Mouse (Mus musculus) heart, embryonic 16.5 days (tissue): ENCODE measurements around the gene Lrmda. TPM values are rescaled to one million over a fixed set of nuclear protein-coding genes. Genes with fewer than 3 reads are reported as not detected.

Experiments
- ATAC-seq: fragments of 200-750 bp; cut with Nextera tagmentation; replicated peaks from 2 replicates; pipeline ENCODE4 v1.8.0; 2017; ENCODE audit warnings: moderate number of reproducible peaks; ENCODE audit not compliant: insufficient read depth, low FRiP score; ENCODE audit errors: extremely low read depth
- H3K27ac ChIP-seq: fragments of 300-500 bp; sonication (generic); 2 replicates; pipeline ENCODE4 v1.5.1; 2014; ENCODE audit warnings: mild to moderate bottlenecking, low read length, control low read depth, moderate library complexity
- H3K27me3 ChIP-seq: fragments of 300-500 bp; sonication (generic); 2 replicates; pipeline ENCODE4 v1.6.1; 2014; ENCODE audit warnings: low read length, mixed read lengths; ENCODE audit not compliant: control insufficient read depth, insufficient read depth
- H3K36me3 ChIP-seq: fragments of 300-500 bp; sonication (generic); 2 replicates; pipeline ENCODE4 v1.6.1; 2014; ENCODE audit not compliant: control insufficient read depth, insufficient read depth
- H3K4me1 ChIP-seq: fragments of 300-500 bp; sonication (generic); 2 replicates; pipeline ENCODE4 v1.6.1; 2014; ENCODE audit warnings: low read length, mixed read lengths; ENCODE audit not compliant: control insufficient read depth, insufficient read depth
- H3K4me2 ChIP-seq: fragments of 300-500 bp; sonication (generic); 2 replicates; pipeline ENCODE4 v1.6.1; 2014; ENCODE audit warnings: low read depth, mild to moderate bottlenecking, control low read depth, low read length
- H3K4me3 ChIP-seq: fragments of 300-500 bp; sonication (generic); 2 replicates; pipeline ENCODE4 v1.5.1; 2014; ENCODE audit warnings: mild to moderate bottlenecking, control low read depth, low read length
- H3K9ac ChIP-seq: fragments of 300-500 bp; sonication (generic); 2 replicates; pipeline ENCODE4 v1.6.1; 2014; ENCODE audit warnings: low read length, control low read depth
- H3K9me3 ChIP-seq: fragments of 300-500 bp; sonication (generic); replicated peaks from 2 replicates; pipeline ENCODE4 v1.6.1; 2016; ENCODE audit warnings: low read length; ENCODE audit not compliant: control insufficient read depth
- WGBS: fragments of 180-500 bp; shearing (Covaris S2); extraction: QIAGEN DNeasy Blood & Tissue Kit; methylation state at CpG from one replicate; pipeline ENCODE4 v1.1.7; 2014; 5-methylcytosine and 5-hydroxymethylcytosine counted together
- polyA plus RNA-seq: library from polyadenylated mRNA; unstranded; fragments of >200 nt; fragmentation: Nextera tagmentation; extraction: Ambion mirVana; gene quantifications from 2 replicates; pipeline ENCODE4 v1.2.1, GENCODE M21; 2015

Lrmda gene
- polyA plus RNA-seq, 1 experiment from 2014 or later: 0.55 TPM

DNA sequence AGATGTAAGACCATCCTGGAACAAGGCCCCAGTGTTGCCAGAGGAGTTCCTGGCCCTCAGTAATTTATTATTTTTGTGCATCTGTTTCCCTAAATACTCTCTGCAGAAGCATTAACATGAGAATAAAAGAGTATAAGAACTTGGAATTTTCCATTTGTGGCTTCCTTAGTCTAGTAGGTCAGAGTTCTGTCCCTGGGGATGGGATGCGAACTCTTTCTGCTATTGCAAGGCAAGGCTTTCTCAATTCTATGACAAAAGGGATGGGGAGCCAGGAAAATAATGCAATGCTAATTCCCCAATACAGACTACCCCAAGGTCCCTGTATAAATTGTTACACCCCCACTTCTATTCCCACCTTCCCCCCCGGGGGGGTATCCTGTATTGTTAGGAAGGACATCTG is 829.6 kb downstream of the Lrmda start:
- no peaks in the 10 kb centered on the region for H3K27me3 ChIP-seq
- no peaks in the 10 kb centered on the region for H3K4me1 ChIP-seq
- H3K9me3 ChIP-seq: no peaks in the 10 kb centered on the region
- no peak overlapping the region for H3K27ac ChIP-seq
- no peak overlapping the region for H3K4me2 ChIP-seq
- H3K9ac ChIP-seq: no peak overlapping the region
- H3K4me3 ChIP-seq: no peak overlapping the region
- 77% methylated on average over 2 of the region's 2 CpGs for WGBS
- no peak for ATAC-seq
- H3K36me3 ChIP-seq: no peaks in the 10 kb centered on the region

DNA sequence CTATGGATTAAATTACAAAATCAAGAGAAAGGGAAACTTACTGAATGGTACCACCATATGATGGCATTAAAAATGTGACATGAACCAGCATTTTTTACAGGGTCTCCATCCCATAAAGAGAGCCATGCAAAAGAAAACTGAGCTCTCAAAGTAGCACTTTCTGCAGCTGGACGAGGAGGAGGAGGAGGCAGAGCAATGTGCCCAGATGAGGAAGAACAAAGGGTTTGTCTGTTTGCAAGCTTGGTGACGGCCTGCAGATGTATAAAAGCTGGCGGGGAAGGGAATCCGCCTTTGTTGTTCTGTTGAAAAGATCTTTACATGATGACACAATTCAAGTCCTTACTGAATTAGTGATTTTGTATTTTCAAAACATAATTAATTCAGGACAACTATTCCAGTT is 841.1 kb downstream of the Lrmda start:
- H3K4me3 ChIP-seq: no peak overlapping the region
- no peaks in the 10 kb centered on the region for H3K4me1 ChIP-seq
- H3K9me3 ChIP-seq: no peaks in the 10 kb centered on the region
- ATAC-seq: no peak
- no peak overlapping the region for H3K9ac ChIP-seq
- no peak overlapping the region for H3K4me2 ChIP-seq
- H3K27ac ChIP-seq: no peak overlapping the region
- no peaks in the 10 kb centered on the region for H3K27me3 ChIP-seq
- no peaks in the 10 kb centered on the region for H3K36me3 ChIP-seq
- WGBS: 72% methylated on average over 4 of the region's 4 CpGs

DNA sequence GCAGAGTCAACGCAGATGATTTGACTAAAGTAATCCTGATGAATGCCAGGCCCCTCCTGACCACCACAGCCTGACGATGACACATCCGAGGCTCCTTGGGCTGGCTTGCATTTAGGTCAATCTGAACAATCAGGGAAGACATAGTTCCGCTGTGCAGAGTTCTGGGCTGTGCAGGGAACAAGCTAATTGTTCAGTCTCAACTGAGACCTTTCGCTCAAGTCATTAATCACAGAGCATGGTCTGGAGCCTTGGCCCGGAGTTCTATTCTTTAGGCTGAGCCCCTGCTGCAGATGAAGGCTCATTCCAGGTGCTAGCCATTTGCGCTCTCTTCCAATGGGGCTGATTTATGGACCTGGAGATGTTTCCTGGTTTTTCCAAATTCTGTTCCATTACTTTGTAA is 844.6 kb downstream of the Lrmda start:
- WGBS: 54% methylated on average over 7 of the region's 7 CpGs

DNA sequence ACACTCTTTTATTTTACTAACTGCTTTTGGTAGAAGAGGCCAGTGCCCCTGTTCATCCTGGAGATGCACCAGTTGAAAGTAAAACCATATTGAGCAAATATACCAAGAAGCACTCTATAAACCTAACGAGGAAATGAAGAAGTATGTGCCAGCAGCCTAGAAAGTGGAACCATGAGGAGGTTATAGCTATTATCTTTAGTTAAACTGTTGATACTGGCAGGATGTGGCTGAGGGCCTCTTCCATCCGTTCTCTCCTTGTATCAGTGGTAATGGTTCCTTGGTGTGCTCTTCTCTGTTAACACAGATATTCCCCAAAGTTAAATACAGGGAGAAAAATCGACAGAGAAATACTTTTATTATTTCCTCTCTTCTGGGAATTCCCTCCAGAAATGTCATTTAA is 855.1 kb downstream of the Lrmda start:
- Histone ChIP-seq H3K4me2 (no peak overlapping the region), H3K9me3 (no peaks in the 10 kb centered on the region), H3K9ac (no peak overlapping the region), H3K4me3 (no peak overlapping the region), H3K27ac (no peak overlapping the region), H3K27me3 (no peaks in the 10 kb centered on the region), H3K4me1 (no peaks in the 10 kb centered on the region), H3K36me3 (no peaks in the 10 kb centered on the region)
- WGBS: 60% methylated on average over 3 of the region's 3 CpGs
- ATAC-seq: no peak

More for the DNA sequence above, 844.6 kb downstream of the Lrmda start:
- no peaks in the 10 kb centered on the region for H3K27me3 ChIP-seq
- no peak overlapping the region for H3K27ac ChIP-seq
- H3K36me3 ChIP-seq: no peaks in the 10 kb centered on the region
- no peak overlapping the region for H3K4me3 ChIP-seq
- H3K4me2 ChIP-seq: no peak overlapping the region
- H3K9ac ChIP-seq: no peak overlapping the region
- H3K9me3 ChIP-seq: no peaks in the 10 kb centered on the region
- no peak for ATAC-seq
- H3K4me1 ChIP-seq: no peaks in the 10 kb centered on the region

DNA sequence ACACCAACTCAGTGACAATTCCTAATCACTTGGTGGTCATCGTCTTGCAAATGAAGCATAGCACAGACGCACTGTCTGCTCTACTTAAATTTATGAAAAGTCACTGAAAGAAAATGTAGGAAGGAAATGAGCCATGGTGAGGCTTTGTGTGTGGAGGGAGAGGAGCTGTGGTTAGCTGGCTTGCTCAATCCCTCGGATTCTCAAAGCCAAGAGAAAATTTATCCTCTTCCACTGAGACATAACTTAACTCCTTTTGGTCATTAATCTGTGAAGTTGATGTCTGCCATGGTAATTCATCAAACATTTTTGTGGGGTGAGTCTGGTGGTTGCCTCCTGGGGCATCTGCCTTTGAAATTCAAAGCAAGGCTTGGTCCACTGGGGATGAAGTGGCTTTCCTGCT is 867.7 kb downstream of the Lrmda start:
- WGBS: 67% methylated on average over 3 of the region's 3 CpGs
- H3K4me2 ChIP-seq: no peak overlapping the region
- no peak overlapping the region for H3K27ac ChIP-seq
- H3K4me1 ChIP-seq: no peaks in the 10 kb centered on the region
- no peak for ATAC-seq
- H3K9ac ChIP-seq: no peak overlapping the region
- H3K27me3 ChIP-seq: no peaks in the 10 kb centered on the region
- no peak overlapping the region for H3K4me3 ChIP-seq
- H3K9me3 ChIP-seq: no peaks in the 10 kb centered on the region
- no peaks in the 10 kb centered on the region for H3K36me3 ChIP-seq

DNA sequence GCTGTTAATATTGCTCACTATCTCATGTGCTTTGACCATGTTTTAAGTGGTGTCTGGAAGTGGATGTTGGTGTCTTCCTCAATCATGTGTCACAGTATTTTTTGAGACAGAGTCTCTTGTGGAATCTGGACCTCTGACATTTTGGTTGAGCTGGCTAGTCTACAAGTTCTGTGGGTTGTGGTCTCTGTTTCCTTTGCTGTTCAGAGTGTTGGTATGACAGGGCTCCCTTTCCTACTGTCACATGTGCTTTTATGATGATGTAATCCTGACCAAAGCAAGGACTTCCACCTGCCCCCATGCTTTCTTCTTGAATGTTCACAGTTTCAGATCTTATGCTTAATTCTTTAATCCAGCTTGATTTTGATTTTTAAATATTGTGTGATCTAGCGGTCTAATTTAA is 879.8 kb downstream of the Lrmda start:
- H3K4me1 ChIP-seq: no peaks in the 10 kb centered on the region
- ATAC-seq: no peak
- no peak overlapping the region for H3K9ac ChIP-seq
- no peaks in the 10 kb centered on the region for H3K27me3 ChIP-seq
- 90% methylated on average over 1 of the region's 1 CpGs for WGBS
- H3K27ac ChIP-seq: no peak overlapping the region
- no peaks in the 10 kb centered on the region for H3K9me3 ChIP-seq
- H3K4me3 ChIP-seq: no peak overlapping the region
- H3K4me2 ChIP-seq: no peak overlapping the region
- H3K36me3 ChIP-seq: no peaks in the 10 kb centered on the region

DNA sequence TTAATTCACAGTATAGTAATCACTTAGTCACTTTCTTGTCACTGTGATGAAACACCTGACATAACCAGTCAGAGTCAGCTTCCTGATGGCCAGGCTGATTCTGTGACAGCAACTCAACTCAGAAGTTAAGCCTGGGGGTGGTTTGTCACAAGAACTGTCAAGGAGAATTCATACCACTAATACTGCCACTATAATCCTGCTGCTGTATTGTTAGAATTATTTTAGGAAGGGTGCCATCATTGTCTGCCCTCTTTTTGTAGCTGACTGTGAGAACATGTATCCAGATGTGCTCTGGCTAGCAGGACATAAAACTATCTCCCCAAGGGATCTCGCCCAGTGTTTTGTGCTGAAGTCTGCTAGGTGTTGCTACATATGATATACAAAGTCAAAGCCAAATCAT is 882.6 kb downstream of the Lrmda start:
- Histone ChIP-seq H3K4me2 (no peak overlapping the region), H3K4me1 (no peaks in the 10 kb centered on the region), H3K27ac (no peak overlapping the region), H3K9ac (no peak overlapping the region), H3K9me3 (no peaks in the 10 kb centered on the region), H3K27me3 (no peaks in the 10 kb centered on the region), H3K4me3 (no peak overlapping the region), H3K36me3 (no peaks in the 10 kb centered on the region)
- no peak for ATAC-seq
- 69% methylated on average over 1 of the region's 1 CpGs for WGBS

DNA sequence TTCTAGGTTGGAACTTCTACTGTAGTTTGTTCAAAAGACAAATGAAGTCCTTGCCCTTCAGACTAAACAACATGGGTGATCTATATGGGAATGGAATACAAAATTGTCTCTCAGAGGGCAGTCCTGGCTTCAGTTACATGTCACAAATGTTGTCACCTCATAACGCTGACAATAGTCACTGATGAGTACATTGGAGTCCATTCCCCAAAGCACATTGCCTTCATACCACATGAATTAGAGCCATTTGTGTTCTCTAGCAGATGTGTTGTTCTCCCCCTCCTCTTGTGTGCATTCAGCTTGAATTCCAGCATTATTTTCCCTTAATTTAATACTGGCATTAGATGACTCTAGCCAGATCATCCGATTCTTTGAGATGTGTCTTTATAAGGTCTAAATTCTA is 883.4 kb downstream of the Lrmda start:
- Histone ChIP-seq H3K36me3 (no peaks in the 10 kb centered on the region), H3K9ac (no peak overlapping the region), H3K9me3 (no peaks in the 10 kb centered on the region), H3K4me3 (no peak overlapping the region), H3K4me1 (no peaks in the 10 kb centered on the region), H3K27me3 (no peaks in the 10 kb centered on the region), H3K4me2 (no peak overlapping the region), H3K27ac (no peak overlapping the region)
- no peak for ATAC-seq
- WGBS: 86% methylated on average over 2 of the region's 2 CpGs

DNA sequence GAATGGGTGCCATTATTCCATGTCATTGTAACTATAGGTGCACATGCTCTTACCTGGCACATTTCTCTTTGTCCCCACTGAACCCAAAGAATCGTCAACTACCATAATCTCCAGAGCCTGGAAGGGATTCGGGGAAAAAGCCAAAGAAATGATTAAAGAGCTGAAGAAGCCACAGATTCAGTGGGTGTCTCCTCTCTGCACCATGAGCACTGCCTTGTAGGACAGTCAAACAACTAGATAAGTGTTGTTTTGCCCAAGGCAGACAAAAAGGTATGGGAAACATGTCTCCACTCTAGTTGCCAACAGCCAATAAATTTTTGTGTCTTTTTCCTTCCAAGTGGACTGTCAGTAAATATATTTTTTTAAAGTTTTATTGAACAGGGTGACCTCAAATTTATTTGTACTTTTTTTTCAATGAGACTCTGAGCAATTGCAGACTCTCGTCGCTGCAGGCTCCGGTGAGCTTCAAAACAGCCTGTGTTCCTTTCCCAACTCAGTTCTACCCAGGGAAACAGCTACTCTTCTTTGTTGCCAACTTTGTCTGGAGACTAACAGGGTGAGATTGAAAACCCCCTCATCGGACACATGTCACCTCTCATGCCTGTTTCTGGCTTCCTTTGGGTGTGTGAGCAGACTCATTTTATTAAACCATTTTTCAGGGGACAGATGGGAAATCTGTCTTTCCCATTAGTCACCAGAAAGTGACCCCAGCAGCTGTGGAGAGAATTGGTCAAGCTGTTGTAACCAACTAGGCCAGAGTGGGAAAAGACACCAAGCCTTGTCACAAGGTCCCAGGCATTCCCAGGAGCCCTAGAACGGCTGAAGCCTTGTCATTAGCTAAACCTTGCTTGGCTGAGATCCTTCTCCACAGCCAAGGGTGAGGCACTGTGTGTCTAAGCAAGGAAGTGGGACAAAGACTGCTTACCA is 886.5 kb downstream of the Lrmda start:
- Histone ChIP-seq H3K36me3 (no peaks in the 10 kb centered on the region), H3K27ac (no peak overlapping the region), H3K4me2 (no peak overlapping the region), H3K9ac (no peak overlapping the region), H3K4me1 (no peaks in the 10 kb centered on the region), H3K27me3 (no peaks in the 10 kb centered on the region), H3K9me3 (no peaks in the 10 kb centered on the region), H3K4me3 (no peak overlapping the region)
- no peak for ATAC-seq
- WGBS: 71% methylated on average over 7 of the region's 7 CpGs
